Mouse (Mus musculus) adrenal gland, postnatal 4 days (tissue): ENCODE measurements around the gene Rchy1. TPM values are rescaled to one million over a fixed set of nuclear protein-coding genes. Genes with fewer than 3 reads are reported as not detected.

Experiments
- DNase-seq, 2 experiments: peaks; one replicate each; pipeline ENCODE4 v3.0.0; 2021 to 2022; ENCODE audit warnings: low spot score in 2 of 2, mixed read lengths in 2 of 2
- long read RNA-seq, 2 experiments: library from polyadenylated mRNA; stranded (forward); transcript quantifications; one replicate each; pipeline ENCODE4 v2.0.0; 2021
- total RNA-seq, 2 experiments: library from RNA; stranded (reverse); gene quantifications; 2 replicates each; pipeline ENCODE4 v1.2.3; 2021

Rchy1 gene
- total RNA-seq = 10 to 100 TPM; 78.8 to 79.2 TPM
- long read RNA-seq, experiment 1, transcript Rchy1-201 (9 exons, 1,967 nt) = major isoform, 70 of 86 reads
- long read RNA-seq, experiment 1, partial matches to known transcripts = 7 of 86 reads
- long read RNA-seq, experiment 1, other reads (novel, unspliced or antisense) = 5 of 86 reads
- long read RNA-seq, experiment 2, transcript Rchy1-205 (1 exons, 1,046 nt) = minor isoform, 6 of 147 reads
- long read RNA-seq, experiment 2, transcript Rchy1-201 (9 exons, 1,967 nt) = major isoform, 117 of 147 reads
- long read RNA-seq, experiment 2, partial matches to known transcripts = 4 of 147 reads
- long read RNA-seq, experiment 2, other reads (novel, unspliced or antisense) = 18 of 147 reads

DNA sequence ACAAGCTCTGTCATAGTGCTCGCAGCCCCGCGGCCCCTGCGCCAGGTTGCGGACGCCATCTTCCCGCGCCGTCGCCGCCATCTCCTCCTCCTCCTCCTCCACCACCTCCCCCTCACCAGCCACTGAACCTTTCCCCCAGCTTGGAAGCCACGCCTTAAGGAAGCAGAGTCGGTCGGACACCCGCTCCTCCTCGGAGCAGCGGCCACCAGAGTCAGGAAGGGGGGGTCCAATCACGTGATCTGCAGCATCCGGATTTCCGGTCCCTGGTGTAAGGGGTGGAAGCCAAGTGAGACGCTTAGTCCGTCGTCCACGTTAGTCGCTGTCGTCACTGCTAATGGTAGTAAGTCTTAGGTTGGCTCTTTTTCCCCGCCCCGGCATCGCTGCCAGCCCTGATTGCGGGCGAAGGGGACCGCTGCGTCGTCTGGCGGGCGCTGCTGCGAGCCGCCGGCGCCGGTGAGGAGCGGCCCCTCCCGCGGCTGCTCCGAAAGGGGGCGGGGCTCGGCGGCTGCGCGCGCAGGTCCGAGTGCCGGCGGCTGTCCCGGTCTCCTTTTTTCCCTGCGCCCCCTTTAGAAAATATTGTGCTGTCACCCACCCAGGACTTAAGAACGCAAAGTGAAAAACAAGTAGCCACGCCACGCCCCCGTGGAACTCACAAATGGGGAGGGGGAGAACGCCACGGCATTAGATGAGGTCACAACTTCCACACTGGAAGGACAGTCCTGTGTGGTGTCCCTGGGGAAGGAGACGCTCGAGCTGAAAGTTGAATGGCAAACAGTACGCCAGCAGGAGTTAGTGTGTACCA, at the start of gene Rchy1:
Gene Rchy1 (minus strand): TSS at position 430 of the 802 bp plus-strand sequence.
- DNase-seq = peak; percentile 80 to 94

DNA sequence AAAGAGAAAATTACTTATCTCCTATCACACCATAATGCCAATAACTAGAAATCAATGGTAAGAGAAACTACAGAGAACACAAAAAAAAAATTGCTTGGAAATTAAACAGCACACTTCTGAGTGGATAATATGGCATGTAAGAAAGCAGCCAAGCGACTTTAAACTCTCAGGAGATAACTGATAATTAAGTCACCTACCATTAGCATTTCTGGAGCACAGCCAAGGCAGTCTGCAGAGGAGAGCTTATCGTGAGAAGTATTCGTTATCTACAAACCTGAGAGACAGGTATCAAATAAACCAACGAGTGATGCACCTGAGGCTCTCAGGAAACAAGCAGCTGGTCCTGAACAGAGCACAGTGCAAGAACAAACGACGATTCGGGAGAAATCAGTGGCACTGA, 48.9 kb upstream of the Rchy1 start:
- DNase-seq = no peak

DNA sequence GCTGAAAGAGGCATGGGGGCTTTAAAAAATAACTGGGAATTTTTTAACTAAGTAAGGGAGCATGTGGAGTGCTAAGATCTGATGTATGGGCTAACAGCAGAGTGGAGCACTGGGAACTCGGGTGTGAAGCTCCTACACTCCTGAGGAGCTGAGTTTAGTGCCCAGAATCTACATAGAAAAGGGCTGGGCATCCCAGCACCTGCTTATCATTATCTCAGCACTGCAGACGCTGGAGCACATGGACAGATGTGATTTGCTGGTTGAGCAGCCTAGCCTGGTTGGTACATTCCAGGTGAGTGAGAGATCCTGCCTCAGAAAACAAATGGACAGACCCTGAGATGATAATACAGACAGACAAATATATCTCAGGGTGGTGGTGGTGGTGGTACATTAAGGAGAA, 47.0 kb upstream of the Rchy1 start:
- no peak for DNase-seq

- no peak for DNase-seq
These were observed 40.1 kb upstream of the Rchy1 start for GRCm38 (mm10) chr5:92003011-92003410.

DNA sequence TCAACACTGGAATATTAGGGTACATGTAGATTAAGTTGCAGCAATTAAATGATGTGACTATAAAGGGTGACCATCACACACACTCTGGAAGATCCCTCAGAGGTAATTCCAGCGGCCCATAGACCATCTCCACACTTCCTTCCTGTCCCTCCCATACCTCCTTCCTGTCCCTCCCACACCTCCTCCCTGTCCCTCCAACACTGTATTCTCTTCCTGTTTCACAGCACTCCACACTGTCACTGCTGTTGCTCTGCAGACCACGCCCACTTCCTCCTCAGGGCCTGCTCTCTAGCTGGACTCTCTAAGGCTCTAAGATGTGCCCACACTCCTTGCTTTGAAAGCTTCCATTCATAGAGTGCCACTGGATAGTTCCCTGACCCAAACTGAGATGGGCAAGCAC, 37.9 kb upstream of the Rchy1 start:
- no peak for DNase-seq

GRCm38 (mm10) chr5:91994546-91994945, 31.7 kb upstream of the Rchy1 start:
- no peak for DNase-seq

DNA sequence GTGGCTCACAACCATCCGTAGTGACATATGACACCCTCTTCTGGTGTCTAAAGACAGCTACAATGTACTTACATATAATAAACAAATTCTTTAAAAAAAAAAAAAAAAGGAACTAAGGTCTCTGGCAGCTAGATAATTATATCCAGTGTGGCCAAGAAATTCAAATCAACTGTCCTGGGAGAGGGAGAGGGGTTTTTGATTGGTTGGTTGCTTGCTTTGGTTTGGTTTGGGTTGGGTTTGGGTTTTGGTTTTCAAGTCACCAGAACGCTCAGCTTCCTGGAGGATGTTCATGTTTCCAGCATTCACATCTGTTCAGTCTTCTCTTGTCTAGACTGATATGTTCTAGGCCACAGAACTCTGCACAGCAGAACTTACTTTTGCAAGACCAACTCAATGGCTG, 30.2 kb upstream of the Rchy1 start:
- DNase-seq = no peak

GRCm38 (mm10) chr5:91991191-91991937, 28.5 kb upstream of the Rchy1 start:
- DNase-seq = no peak

- no peak for DNase-seq
These were observed 26.4 kb upstream of the Rchy1 start for GRCm38 (mm10) chr5:91989261-91989660.

DNA sequence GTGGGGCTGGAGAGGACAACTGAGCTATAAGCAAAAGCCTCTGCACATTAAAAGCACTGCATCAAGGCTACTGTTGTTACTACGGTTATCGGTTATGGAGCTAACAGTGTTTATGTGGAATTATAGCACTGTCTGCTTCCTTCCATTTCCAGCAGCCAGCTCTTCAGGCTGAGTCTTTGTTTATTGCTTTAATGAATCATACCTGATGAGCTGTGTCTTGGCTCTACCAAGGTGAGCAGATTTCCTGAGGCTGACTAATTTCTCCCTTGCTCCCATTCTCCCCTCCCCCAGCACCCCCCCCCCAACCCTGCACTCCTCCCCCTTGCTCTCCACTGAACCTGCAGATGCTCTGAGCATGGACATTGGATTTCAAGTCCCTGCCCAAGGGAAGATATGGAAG, 24.9 kb upstream of the Rchy1 start:
- DNase-seq = no peak

DNA sequence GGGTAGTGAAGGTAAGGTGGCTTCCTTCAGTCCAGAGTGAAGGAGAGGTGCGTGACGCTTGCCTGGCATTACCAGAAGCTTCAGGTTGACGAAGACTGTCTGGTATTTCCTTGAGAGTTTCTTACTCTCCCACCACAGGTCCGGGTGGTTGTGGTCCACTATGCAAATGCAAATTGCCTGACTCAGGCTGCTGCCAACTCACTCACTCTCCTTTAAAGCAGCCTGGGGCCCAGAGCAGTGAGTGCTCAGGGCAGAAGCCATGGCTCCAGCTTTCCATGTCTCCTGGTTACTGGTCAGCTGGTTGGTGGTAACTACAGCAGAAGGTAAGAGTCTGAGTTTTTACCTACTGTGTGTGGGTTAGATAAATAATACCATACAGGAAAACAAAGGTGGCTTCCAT, 24.4 kb upstream of the Rchy1 start, which contains the start of gene Odaph:
Gene Odaph (plus strand): TSS at position 240 of the 400 bp plus-strand sequence.
- DNase-seq = no peak

DNA sequence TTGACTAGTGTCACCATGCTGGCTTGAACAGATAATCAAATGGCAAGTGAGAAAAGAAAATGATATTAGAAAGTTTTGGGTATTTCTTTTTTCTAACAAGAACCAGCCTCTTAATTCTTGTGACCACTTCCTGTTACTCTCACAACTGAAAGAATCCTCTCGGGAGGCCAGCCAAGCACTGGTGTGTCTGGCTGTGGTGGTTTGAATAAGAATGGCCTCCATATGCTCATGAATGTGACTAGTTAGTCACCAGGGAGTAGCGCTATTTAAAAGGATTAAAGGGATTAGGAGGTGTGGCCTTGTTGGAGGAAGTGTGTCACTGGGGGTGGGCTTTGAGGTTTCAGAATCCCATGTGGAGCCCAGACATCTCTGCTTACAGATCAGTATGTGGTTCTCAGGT, 22.9 kb upstream of the Rchy1 start:
- DNase-seq = no peak

DNA sequence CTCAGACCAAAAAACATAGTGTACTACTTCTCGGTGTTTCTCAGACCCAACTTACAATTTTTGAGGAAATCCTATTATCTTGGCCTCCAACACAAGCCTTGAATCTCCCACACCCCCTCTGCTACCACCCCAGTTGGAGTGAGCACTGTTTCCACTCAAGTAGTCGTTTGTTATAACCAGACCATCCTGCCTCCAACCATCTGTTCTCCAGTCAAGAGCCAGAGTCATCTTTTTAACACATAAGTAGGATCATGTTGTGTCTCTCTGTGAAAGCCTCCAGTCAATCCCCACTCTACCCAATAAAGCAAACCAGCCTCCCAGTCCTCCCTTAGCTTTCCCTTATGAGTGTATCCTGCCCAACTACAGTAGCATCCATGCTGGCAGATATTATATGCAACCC, 20.6 kb upstream of the Rchy1 start:
- DNase-seq = no peak

DNA sequence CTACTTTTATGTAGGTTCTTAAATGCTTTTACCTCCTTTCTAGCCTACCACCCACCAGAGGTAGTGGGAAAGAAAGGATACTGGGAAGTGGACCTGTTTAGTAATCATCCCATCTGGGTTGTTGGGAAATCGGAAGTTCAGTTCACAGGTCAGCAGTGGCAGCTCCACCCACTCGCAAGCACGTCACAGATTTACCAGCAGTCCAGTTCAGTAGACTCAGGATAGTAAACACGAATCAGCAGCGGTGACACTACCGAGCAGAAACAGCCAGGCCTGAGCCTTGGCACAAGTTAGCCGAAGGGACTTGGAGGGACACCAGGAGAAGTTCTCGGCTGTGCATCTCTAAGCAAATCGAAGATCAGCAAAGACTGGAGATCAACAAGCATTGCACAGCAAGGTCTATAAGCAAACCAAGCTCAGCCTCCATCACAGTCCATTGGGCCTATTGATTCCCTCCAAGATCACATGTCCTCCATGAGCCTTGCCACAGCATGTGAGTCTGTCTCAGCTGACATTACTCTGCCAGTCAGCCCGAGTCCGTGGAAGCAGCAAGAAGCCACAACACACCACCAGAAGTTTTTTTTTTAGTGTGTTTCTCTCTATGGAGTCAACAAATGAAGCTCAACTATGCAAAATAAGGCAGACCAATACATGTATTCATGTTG, 18.4 kb upstream of the Rchy1 start:
- DNase-seq = no peak

DNA sequence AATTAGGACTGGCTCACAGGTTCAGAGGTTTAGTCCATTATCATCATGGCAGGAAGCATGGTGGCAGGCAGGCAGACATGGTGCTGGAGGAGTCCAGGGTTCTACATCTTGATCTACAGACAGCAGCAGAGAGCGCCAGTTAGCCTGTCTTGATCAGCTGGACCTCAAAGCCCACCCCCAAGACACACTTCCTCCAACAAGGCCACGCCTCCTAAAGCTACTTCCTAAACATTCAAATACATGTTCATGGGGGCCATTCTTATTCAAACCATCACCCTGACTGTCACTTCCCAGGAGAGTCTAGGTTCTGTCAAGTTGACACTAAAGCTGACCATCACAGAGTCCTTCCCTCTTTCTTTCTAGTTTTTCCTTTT, 14.5 kb upstream of the Rchy1 start:
- no peak for DNase-seq

- DNase-seq = no peak
These were observed 13.9 kb upstream of the Rchy1 start for GRCm38 (mm10) chr5:91976566-91977396.

GRCm38 (mm10) chr5:91975758-91976157, 12.9 kb upstream of the Rchy1 start:
- no peak for DNase-seq

- DNase-seq = no peak
These were observed 11.1 kb upstream of the Rchy1 start for GRCm38 (mm10) chr5:91974002-91974401.

- DNase-seq = no peak
These were observed 9.2 kb upstream of the Rchy1 start for GRCm38 (mm10) chr5:91972046-91972445.

- DNase-seq = no peak
These were observed 619 bp downstream of the Rchy1 start for GRCm38 (mm10) chr5:91962259-91962638.
